Mouse (Mus musculus) hematopoietic stem cell, adult 5-6 weeks (primary cell): Measurements from ENCODE around the gene Wdpcp. TPM values are rescaled to one million over a fixed set of nuclear protein-coding genes. Genes with fewer than 3 reads are reported as not detected.
"Not testable (repeated sequence)": the region's sequence is repeated elsewhere in the genome, so short reads cannot be mapped to it uniquely, and the experiment has no call there.

Experiments used
- ATAC-seq, 2 experiments: fragments of 125-278 bp in 1 of 2; replicated peaks in 1 of 2; 2 replicates each; pipeline ENCODE4 v1.8.0; 2016 to 2017; ENCODE audit warnings: inconsistent platforms in 2 of 2, mild to moderate bottlenecking in 2 of 2, moderate number of reproducible peaks in 2 of 2, low read depth in 1 of 2, moderate TSS enrichment in 1 of 2; ENCODE audit not compliant: low FRiP score in 2 of 2, poor library complexity in 2 of 2, severe bottlenecking in 2 of 2, insufficient read depth in 1 of 2, low TSS enrichment in 1 of 2
- total RNA-seq: library from RNA; stranded (forward); fragments of 172-1452, 232-1000 nt; gene quantifications from 2 replicates; pipeline ENCODE4 v1.2.3, GENCODE M21; 2017

The Wdpcp gene
- total RNA-seq = 12.5 TPM in 2 replicates

DNA sequence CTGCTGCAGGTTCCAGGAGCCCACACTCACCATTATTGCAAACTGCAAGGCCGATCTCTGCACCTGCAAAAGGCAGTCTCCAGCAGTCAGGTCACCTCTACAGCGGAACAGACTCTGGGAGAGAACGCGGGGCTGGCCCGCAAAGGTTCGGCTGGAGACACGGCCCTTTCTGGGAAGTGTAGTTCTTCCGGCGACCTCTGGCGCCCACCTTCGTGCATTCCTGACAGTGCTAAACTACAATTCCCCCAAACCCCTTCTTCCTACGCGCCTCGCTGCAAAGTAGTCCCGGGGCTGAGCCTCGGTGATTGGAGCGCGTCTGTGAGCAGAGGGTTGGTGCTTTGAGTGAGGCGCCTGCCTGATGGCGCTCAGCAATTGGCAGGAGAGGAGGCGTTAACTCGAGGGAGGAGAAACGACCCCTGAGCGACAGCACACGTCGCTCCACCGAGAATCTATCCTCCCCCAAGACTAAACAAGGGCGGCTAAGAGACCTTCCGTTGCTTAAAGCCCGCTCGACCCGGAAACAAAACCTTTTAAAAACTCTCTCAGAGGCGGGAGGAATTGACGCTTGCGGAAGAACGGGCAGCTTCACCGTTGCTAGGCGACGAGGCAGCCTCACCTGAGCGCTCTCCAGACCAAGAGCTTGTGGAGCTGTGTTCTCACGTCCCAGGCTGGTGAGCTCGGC is at the start of gene Wdpcp, which contains the start of gene Mdh1:
Gene Wdpcp (plus strand): TSS at position 536 of the 682 bp plus-strand sequence.
Gene Mdh1 (minus strand): TSS at position 668 of the 682 bp plus-strand sequence.
- ATAC-seq = peak; percentile 96 to 97

- no peak for ATAC-seq
These were observed 43.2 kb upstream of the Wdpcp start for GRCm38 (mm10) chr11:21528676-21529394.

DNA sequence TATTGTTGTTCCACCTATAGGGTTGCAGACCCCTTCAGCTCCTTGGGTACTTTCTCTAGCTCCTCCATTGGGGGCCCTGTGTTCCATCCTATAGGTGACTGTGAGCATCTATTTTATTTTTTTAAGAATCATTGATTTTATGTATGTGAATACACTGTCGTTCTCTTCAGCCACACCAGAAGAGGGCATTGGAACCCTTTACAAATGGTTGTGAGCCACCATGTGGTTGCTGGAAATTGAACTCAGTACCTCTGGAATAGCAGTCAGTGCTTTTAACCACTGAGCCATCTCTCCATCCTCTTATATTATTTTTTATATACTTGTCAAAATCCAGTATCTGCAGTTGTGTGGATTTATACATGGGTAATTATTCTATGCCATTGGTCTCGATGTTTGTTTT is 41.2 kb upstream of the Wdpcp start:
- not testable (repeated sequence) for ATAC-seq

GRCm38 (mm10) chr11:21540072-21540471 is 32.0 kb upstream of the Wdpcp start:
- peak; percentile 17 to 56; a peak in 2 of 4 replicates for ATAC-seq

DNA sequence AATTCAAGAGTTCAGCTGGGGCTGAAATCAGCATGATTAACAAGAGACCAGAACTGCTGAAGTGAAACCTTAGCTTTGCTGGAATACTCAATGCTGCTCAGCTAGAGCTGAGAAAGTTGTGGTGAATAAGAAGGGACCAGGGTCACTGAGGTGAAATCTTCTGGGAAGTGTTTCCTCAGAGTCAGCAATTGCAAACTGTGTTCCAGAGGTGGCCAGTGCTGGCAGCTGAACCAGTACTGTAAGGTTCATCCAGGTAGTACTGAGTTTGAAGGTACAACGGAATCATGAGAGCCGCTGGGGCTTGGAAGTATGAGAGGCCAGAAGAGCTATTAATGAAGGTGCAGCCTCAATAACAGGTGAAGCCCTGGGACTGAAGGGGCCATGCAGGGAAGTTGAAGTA is 31.4 kb upstream of the Wdpcp start:
- ATAC-seq = no peak

GRCm38 (mm10) chr11:21542731-21543130 is 29.3 kb upstream of the Wdpcp start:
- no peak for ATAC-seq

DNA sequence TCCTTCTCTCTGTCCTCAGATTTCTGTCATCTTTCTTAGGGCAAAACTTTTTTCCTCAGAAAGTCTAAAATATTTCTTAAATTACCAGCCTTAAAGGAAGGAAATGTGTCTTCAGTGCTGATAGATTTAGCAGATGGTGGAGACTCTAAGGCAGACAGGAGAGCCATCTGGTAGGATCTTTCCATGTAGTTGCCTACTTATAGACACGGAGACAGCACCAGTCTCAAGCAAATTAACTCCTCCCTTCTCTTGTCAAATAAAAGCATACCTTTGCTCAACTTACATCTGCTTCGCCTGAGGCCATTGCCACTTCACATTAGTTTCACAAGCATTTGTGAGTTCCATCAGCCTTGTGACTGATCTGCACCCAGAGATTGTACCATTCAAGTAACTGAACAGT is 27.0 kb upstream of the Wdpcp start:
- no peak for ATAC-seq

DNA sequence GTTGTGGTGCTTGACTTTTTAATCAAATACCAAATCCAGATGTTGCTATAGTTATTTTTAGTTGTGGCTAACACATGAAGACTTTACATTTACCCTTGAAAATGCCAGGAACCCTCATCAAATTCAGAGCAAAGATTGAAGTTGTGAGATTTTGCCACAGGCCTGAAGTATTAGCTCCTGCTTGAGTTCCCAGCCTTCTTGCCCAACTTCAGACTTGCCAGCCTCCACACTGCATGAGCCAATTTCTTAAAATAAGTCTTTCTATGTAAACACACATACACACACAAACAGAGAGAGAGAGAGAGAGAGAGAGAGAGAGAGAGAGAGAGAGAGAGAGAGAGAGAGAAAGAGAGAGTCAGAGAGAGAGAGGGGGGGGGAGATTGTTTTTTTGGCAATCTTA is 26.1 kb upstream of the Wdpcp start:
- ATAC-seq = no peak

DNA sequence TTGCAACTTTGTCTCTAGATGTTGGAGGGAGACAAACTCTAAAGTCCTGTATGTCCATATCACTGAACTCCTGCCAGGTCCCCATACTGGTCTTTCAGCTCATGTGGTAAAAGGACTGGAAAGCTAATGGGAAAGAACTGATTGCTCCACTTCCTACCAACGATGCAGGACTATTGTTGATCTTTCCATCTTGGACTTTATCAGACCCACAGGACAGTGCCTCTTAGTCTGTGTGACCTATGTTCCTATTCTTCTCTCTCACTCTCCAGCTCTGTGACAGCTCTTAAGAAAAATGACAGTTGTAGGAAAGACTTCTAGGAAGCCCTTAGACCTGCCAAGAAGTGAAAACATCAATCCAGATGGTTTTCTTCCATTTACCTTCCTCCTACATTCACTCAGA is 25.4 kb upstream of the Wdpcp start:
- no peak for ATAC-seq

- no peak for ATAC-seq
These were observed 24.5 kb upstream of the Wdpcp start for GRCm38 (mm10) chr11:21547518-21547917.

- peak; percentile 29 to 47; a peak in 2 of 4 replicates for ATAC-seq
These were observed 23.0 kb upstream of the Wdpcp start for GRCm38 (mm10) chr11:21549052-21549451.

- peak; percentile 68 to 70 for ATAC-seq
These were observed 22.3 kb upstream of the Wdpcp start for GRCm38 (mm10) chr11:21549754-21550153.

DNA sequence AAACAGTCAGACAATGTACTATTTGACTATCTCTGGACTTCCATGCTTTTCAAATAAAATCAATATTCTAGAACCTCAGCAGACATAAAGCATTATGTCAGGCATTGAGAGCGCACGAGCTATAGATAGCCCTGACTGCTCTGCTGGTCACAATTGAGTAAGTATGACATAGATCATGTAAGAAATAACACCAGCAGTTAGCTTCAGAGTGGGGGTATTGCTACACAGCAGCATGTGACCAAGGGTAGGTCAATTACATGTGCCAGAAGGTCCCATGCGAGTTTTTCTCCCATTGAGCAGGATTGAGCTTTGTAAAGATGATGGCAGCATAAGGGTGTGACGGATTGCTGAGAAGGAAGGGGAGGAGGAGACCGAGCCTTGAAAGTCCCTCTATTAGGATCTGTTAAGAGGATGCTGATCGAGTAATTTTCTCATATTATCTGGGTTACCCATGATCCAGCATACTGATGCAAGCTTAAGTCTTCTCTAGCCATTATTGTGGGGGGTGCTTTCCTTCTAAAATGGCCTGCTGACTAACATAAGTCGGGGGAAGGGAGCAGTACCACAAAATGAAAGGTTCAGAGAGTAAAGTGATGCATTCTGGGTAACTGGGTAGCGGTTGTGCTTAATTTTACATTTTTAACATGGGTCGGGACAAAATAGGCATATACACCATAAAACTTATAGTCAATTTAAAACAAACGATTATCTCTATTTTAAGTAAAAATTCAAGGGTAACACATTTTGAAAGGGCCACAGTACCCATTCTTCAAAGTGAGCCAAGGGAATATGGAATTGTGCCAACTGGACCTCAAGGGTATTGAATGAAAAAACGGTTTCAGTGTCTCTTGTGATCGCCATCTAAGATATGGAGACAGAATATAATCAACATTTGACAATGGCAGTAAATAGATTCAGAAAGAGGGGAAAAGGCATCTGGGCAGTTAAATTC is 21.5 kb upstream of the Wdpcp start:
- no peak for ATAC-seq

GRCm38 (mm10) chr11:21552049-21552448 is 20.0 kb upstream of the Wdpcp start:
- peak; percentile 42 to 60; a peak in 3 of 4 replicates for ATAC-seq

GRCm38 (mm10) chr11:21559727-21560126 is 12.3 kb upstream of the Wdpcp start:
- no peak for ATAC-seq

DNA sequence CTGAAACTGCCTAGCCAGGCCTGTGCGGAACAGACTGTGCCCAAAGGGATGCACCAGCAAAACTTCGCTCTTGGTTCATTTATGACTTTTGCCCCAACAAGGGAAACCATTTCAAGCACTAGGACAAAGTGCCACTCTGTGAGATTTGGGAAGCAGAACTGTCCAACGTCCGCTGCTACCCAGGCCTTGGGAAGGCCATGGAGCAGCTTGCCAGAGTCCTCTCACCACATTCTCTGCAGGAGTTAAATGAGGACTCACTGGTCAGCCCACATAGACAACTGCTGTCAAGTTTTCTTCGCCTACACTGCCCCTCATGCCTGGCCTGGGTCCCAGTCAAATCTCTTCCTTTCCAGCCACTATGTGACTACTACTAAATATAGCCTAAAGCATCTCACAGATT is 10.7 kb upstream of the Wdpcp start:
- no peak for ATAC-seq

DNA sequence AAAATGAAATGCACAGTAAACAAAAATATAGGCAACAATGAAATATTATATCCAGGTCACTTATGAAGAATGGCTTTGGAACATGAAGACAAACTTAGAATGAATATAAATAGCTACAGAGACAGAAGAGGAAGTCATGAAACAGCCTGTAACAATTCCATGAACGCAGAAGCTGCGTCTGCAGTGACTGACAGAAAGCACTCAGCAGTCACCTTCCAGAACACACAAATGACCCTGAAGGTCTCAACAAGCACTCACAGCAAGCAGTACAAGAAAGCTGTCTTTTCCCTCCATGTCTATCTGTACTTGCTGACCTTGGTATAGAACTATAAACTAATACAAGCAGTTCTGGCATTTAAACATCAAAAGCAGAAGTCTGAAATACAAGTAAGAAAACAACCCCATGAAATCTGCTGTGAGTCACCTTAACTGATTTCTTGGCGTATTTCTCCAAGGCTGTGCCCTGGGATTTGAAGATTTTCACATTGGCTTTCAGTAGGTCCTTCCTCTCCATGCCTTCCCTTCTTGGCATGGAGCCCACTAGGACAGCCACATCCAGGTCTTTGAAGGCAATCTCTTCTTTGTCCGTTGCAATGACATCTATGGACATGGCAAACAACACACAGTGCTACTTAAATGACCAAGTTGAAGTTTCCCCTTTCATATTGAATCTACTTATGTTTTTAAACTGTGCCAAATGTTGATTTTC is 8.3 kb upstream of the Wdpcp start:
- no peak for ATAC-seq
